Mouse (Mus musculus): ENCODE measurements around the gene Tmem204.

DNA sequence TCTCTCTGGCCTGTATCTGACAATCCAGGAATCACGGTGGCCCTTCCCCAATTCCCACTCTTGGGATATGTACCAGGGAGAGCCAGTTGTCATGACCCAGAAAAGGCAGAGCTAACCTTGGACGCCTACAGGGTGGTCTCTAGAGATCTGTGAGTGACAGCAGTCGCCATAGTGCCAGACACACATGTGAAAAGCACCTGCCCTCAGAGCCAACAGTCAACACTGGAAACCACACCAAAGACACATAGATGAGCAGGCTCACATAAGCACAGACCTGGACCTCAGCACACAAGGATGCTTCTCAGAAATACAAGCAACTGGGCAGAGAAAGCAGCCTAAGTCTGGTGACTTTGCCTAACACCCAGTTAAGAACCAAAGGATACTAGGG, 29.0 kb upstream of the Tmem204 start:
- no peak for TF ChIP-seq POLR2A (IDR thresholded peaks at IDR 0.05; ENCODE audit: low read depth, low read length)
- no peak for TF ChIP-seq CTCF (IDR thresholded peaks at IDR 0.05; ENCODE audit: extremely low read depth, insufficient read length, insufficient replicate concordance, low read depth, low read length)

All from small intestine, adult 2 months (tissue).